Mouse (Mus musculus) embryo, embryonic 11.5 days (tissue): ENCODE measurements around the gene Fbxo6.
"Not testable (repeated sequence)": the region's sequence is repeated elsewhere in the genome, so short reads cannot be mapped to it uniquely, and the experiment has no call there.

ENCODE experiments used
- DNase-seq: peaks from one replicate; pipeline ENCODE4 v3.0.0-alpha.2; 2012; ENCODE audit warnings: low read depth, low spot score

Gene Fbxo6

GRCm38 (mm10) chr4:148151267-148152168, at the start of gene Fbxo6:
Gene Fbxo6, minus strand, starts transcription at chr4:148152140.
- DNase-seq: peak; percentile 83

GRCm38 (mm10) chr4:148198721-148199120, 46.8 kb upstream of the Fbxo6 start:
- DNase-seq: no peak

GRCm38 (mm10) chr4:148194400-148194799, 42.5 kb upstream of the Fbxo6 start:
- no peak for DNase-seq

- DNase-seq: no peak
Observed at GRCm38 (mm10) chr4:148192707-148193245, 40.8 kb upstream of the Fbxo6 start.

GRCm38 (mm10) chr4:148188767-148189166, 36.8 kb upstream of the Fbxo6 start:
- not testable (repeated sequence) for DNase-seq

- DNase-seq: no peak
Observed at GRCm38 (mm10) chr4:148185819-148186218, 33.9 kb upstream of the Fbxo6 start.

GRCm38 (mm10) chr4:148184564-148184963, 32.6 kb upstream of the Fbxo6 start:
- no peak for DNase-seq

GRCm38 (mm10) chr4:148182363-148182762, 30.4 kb upstream of the Fbxo6 start:
- DNase-seq: no peak

GRCm38 (mm10) chr4:148181483-148181882, 29.5 kb upstream of the Fbxo6 start:
- no peak for DNase-seq

GRCm38 (mm10) chr4:148177716-148178115, 25.8 kb upstream of the Fbxo6 start:
- no peak for DNase-seq

- DNase-seq: not testable (repeated sequence)
Observed at GRCm38 (mm10) chr4:148176603-148177002, 24.7 kb upstream of the Fbxo6 start.

- no peak for DNase-seq
Observed at GRCm38 (mm10) chr4:148174495-148174862, 22.5 kb upstream of the Fbxo6 start.

GRCm38 (mm10) chr4:148173811-148174494, 22.0 kb upstream of the Fbxo6 start:
- no peak for DNase-seq

- no peak for DNase-seq
Observed at GRCm38 (mm10) chr4:148171261-148171660, 19.3 kb upstream of the Fbxo6 start.

GRCm38 (mm10) chr4:148170842-148171241, 18.9 kb upstream of the Fbxo6 start:
- peak; percentile 39 for DNase-seq

GRCm38 (mm10) chr4:148169586-148169985, 17.6 kb upstream of the Fbxo6 start:
- DNase-seq: no peak

- peak; percentile 53 for DNase-seq
Observed at GRCm38 (mm10) chr4:148168287-148168686, 16.3 kb upstream of the Fbxo6 start.

GRCm38 (mm10) chr4:148166986-148167385, 15.0 kb upstream of the Fbxo6 start:
- DNase-seq: peak; percentile 43

GRCm38 (mm10) chr4:148166431-148166830, 14.5 kb upstream of the Fbxo6 start:
- no peak for DNase-seq

GRCm38 (mm10) chr4:148165551-148165950, 13.6 kb upstream of the Fbxo6 start:
- no peak for DNase-seq

GRCm38 (mm10) chr4:148164461-148164860, 12.5 kb upstream of the Fbxo6 start:
- DNase-seq: no peak

- peak; percentile 42 for DNase-seq
Observed at GRCm38 (mm10) chr4:148164002-148164439, 12.1 kb upstream of the Fbxo6 start.
